In genomic region chr17:43158741-43159140, GRCm38 (mm10) we compare ENCODE assay signal across 9 mouse cellular contexts.
DNase-seq lines count a peak whose midpoint lies in the region; ATAC-seq and TF ChIP-seq lines count a peak whose summit lies in the region.
"Had no signal": no experiment of that assay in that cellular context is flagged by ENCODE, and none has a peak within 500 bp of the region (broad histone marks: within the 10 kb centered on the region; RNA-seq: fewer than 3 reads in every experiment).

No protein-coding gene starts in this region.

- no peak for DNase-seq in heart, postnatal 14 days
- peak; percentile 19 for DNase-seq in embryo, embryonic 9.5 days (ENCODE audit: extremely low spot score)
- DNase-seq in hindbrain, postnatal 0 days (ENCODE audit: low spot score), result peak; percentile 39
- peak; percentile 28 for DNase-seq in midbrain, postnatal 0 days (ENCODE audit: low spot score)
- no peak for DNase-seq in thymus, adult 2 months
- DNase-seq in adrenal gland, postnatal 25 days, result no peak
- DNase-seq in cerebellum, adult 9-10 months, result no peak

- H3K36me3 ChIP-seq in heart, embryonic 15.5 days, result no peaks in the 10 kb centered on the region
- no peaks in the 10 kb centered on the region for H3K36me3 ChIP-seq in hindbrain, postnatal 0 days (ENCODE audit: insufficient read depth, low read length)
- H3K36me3 ChIP-seq in midbrain, postnatal 0 days (ENCODE audit: insufficient read depth, low read length), result no peaks in the 10 kb centered on the region
- H3K36me3 ChIP-seq in thymus, adult 2 months (ENCODE audit: control insufficient read depth, insufficient read depth, low read length), result no peaks in the 10 kb centered on the region

- no peaks in the 10 kb centered on the region for H3K9me3 ChIP-seq in heart, embryonic 15.5 days (replicated peaks)
- no peaks in the 10 kb centered on the region for H3K9me3 ChIP-seq in hindbrain, postnatal 0 days (ENCODE audit: low read length)
- no peaks in the 10 kb centered on the region for H3K9me3 ChIP-seq in midbrain, postnatal 0 days (ENCODE audit: low read length)

- intact Hi-C loops in heart, postnatal 14 days (cut with DNase I), result no loop called here

- no peak for ATAC-seq in heart, embryonic 15.5 days (replicated peaks; ENCODE audit: insufficient number of reproducible peaks, insufficient read depth, low FRiP score, low read depth)
- ATAC-seq in hindbrain, postnatal 0 days, result peak; percentile 44; the same call in 1 of the 2 replicates
- ATAC-seq in midbrain, postnatal 0 days (ENCODE audit: low FRiP score), result peak; percentile 67

- peak overlapping the region; percentile 38 for H3K4me2 ChIP-seq in heart, embryonic 15.5 days
- H3K4me2 ChIP-seq in hindbrain, postnatal 0 days (ENCODE audit: low read depth, low read length), result peak overlapping the region; percentile 49
- H3K4me2 ChIP-seq in midbrain, postnatal 0 days (ENCODE audit: low read depth, low read length, poor library complexity, severe bottlenecking), result peak overlapping the region; percentile 42

- no peak for TF ChIP-seq CTCF in hindbrain, postnatal 0 days (IDR thresholded peaks at IDR 0.05; ENCODE audit: low read depth)
- no peak for TF ChIP-seq CTCF in midbrain, postnatal 0 days (IDR thresholded peaks at IDR 0.05)
- no peak for TF ChIP-seq CTCF in thymus, adult 2 months (IDR thresholded peaks at IDR 0.05; ENCODE audit: borderline replicate concordance, control insufficient read depth, extremely low read depth, insufficient read depth, low read length, poor library complexity)

- no peak overlapping the region for H3K27ac ChIP-seq in heart, embryonic 15.5 days
- peak overlapping the region; percentile 45; the same call in 1 of the 2 replicates for H3K27ac ChIP-seq in hindbrain, postnatal 0 days
- peak overlapping the region; percentile 77; the same call in 1 of the 2 replicates for H3K27ac ChIP-seq in midbrain, postnatal 0 days (ENCODE audit: low read depth, low read length)
- no peak overlapping the region for H3K27ac ChIP-seq in thymus, adult 2 months (ENCODE audit: control insufficient read depth, insufficient read depth, low read length)

- no peaks in the 10 kb centered on the region for H3K27me3 ChIP-seq in heart, embryonic 15.5 days
- no peaks in the 10 kb centered on the region for H3K27me3 ChIP-seq in hindbrain, postnatal 0 days (ENCODE audit: insufficient read depth, low read length)
- no peaks in the 10 kb centered on the region for H3K27me3 ChIP-seq in midbrain, postnatal 0 days (ENCODE audit: insufficient read depth, low read length)
- no peaks in the 10 kb centered on the region for H3K27me3 ChIP-seq in thymus, adult 2 months (ENCODE audit: control insufficient read depth, insufficient read depth, low read length)
- H3K27me3 ChIP-seq: megakaryocyte, embryonic 14.5 days had no signal

- TF ChIP-seq POLR2A in thymus, adult 2 months (IDR thresholded peaks at IDR 0.05; ENCODE audit: control insufficient read depth, extremely low read depth, insufficient read depth, low read length, poor library complexity), result no peak

- WGBS in heart, embryonic 15.5 days, result 37% methylated on average over 10 of the region's 10 CpGs
- 33% methylated on average over 10 of the region's 10 CpGs for WGBS in hindbrain, postnatal 0 days
- 31% methylated on average over 10 of the region's 10 CpGs for WGBS in midbrain, postnatal 0 days
- WGBS in thymus, adult 2 months, result 68% methylated on average over 10 of the region's 10 CpGs

- H3K4me3 ChIP-seq in heart, embryonic 15.5 days, result no peak overlapping the region
- H3K4me3 ChIP-seq in hindbrain, postnatal 0 days (ENCODE audit: low read length), result no peak overlapping the region
- no peak overlapping the region for H3K4me3 ChIP-seq in midbrain, postnatal 0 days (ENCODE audit: low read depth, low read length)
- no peak overlapping the region for H3K4me3 ChIP-seq in thymus, adult 2 months (ENCODE audit: control insufficient read depth, insufficient read depth, low read length)

- peaks cover 8% of the 10 kb centered on the region for H3K4me1 ChIP-seq in heart, embryonic 15.5 days (replicated peaks)
- H3K4me1 ChIP-seq in hindbrain, postnatal 0 days (ENCODE audit: insufficient read depth, low read length), result peaks cover 5% of the 10 kb centered on the region; the same call in 1 of the 2 replicates
- no peaks in the 10 kb centered on the region for H3K4me1 ChIP-seq in midbrain, postnatal 0 days (ENCODE audit: insufficient read depth, low read length)
- H3K4me1 ChIP-seq in thymus, adult 2 months (replicated peaks; ENCODE audit: control insufficient read depth, insufficient read depth, low read length), result no peaks in the 10 kb centered on the region

- H3K9ac ChIP-seq in heart, embryonic 15.5 days, result no peak overlapping the region
- H3K9ac ChIP-seq in hindbrain, postnatal 0 days (replicated peaks; ENCODE audit: low read length), result 0 out of 2 replicates have a peak overlapping the region, but pooled peaks have one; percentile 18
- no peak overlapping the region; the same call in 1 of the 2 replicates for H3K9ac ChIP-seq in midbrain, postnatal 0 days (replicated peaks; ENCODE audit: low read length, poor library complexity, severe bottlenecking)

Comparison
In these comparisons a context has a peak if more than half of its experiments do, and no peak if none do; other contexts are left out.
1. H3K27ac ChIP-seq: peak in hindbrain, postnatal 0 days (single experiment) and midbrain, postnatal 0 days (single experiment); none in heart, embryonic 15.5 days (single experiment) and thymus, adult 2 months (single experiment).
2. DNase-seq: peak in embryo, embryonic 9.5 days (single experiment), hindbrain, postnatal 0 days (single experiment) and midbrain, postnatal 0 days (single experiment); none in heart, postnatal 14 days (0 of 2), thymus, adult 2 months (single experiment), adrenal gland, postnatal 25 days (single experiment) and cerebellum, adult 9-10 months (single experiment).
3. Peak in every context shown above with its lines, with median percentiles within 50 percentile points of each other: H3K4me2 ChIP-seq.